Mouse (Mus musculus) frontal cortex, postnatal 14 days (tissue): Measurements from ENCODE around the gene Rabep2.
"Not testable (repeated sequence)": the region's sequence is repeated elsewhere in the genome, so short reads cannot be mapped to it uniquely, and the experiment has no call there.

Experiments
- DNase-seq, 2 experiments: peaks; one replicate each; pipeline ENCODE4 v3.0.0; 2022; ENCODE audit warnings: low spot score in 2 of 2

The Rabep2 gene

GRCm38 (mm10) chr7:126464121-126464520 lies 35.6 kb downstream of the Rabep2 start:
- no peak for DNase-seq

DNA sequence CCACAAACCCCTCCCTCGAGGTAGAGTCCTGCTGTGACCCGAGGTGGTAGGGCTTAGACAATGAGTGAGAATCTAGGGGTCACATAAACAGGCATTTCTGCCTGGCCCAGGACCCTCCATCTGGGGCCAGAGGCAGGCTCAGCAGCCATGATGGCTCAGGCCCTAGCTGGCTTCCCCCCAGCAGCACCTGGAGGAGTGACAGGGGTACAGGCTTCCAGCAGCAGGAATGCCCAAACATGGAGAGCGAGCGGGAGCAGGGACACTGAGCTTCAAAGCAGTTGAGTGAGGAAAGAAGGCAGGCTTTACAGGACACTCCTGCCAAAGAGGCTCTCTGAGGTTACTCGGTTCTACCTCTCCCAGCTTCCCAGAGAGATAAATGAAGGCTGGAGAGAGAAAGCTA lies 36.3 kb downstream of the Rabep2 start:
- no peak for DNase-seq

GRCm38 (mm10) chr7:126465246-126466030 lies 36.9 kb downstream of the Rabep2 start:
- DNase-seq: no peak

GRCm38 (mm10) chr7:126466116-126466515 lies 37.6 kb downstream of the Rabep2 start:
- no peak for DNase-seq

DNA sequence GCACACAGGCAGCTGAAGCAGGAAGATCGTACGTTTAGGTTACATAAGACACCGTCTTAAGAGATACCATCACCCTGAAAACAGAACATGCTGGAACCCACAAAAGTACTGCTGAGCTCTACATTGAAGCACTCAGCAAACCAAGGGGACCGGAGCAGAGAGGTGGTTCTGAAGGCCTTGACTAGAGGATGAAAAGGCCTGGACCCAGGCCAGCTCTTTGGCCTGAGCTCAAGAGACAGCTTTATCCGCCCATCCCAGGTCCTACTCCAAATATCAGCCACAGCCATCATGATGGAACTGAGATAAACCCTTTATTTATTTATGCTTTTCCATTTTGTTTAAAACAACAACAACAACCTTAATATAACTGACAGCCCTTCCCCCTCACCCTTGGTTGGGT lies 38.1 kb downstream of the Rabep2 start:
- no peak for DNase-seq

GRCm38 (mm10) chr7:126467271-126467670 lies 38.7 kb downstream of the Rabep2 start:
- no peak for DNase-seq

GRCm38 (mm10) chr7:126467834-126468627 lies 39.5 kb downstream of the Rabep2 start:
- DNase-seq: no peak

DNA sequence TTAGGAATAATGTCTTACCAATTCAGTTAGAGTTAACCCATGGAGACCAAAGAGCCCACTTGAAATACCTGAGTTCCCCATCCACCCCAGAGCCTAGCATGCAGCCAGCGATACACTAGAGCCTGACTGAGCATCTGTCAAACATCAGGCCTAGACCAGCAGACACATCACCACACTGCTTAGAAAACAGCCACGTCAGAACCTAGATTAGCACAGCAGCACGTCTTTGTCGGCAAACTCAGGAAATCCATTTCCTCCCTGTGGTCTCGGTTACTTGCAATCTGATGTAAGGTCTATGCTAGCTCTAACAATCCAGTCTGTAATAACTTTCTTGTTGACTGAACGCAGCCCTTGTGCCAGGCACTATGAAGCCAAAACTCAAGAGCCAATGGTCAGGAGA lies 41.5 kb downstream of the Rabep2 start:
- DNase-seq: no peak

DNA sequence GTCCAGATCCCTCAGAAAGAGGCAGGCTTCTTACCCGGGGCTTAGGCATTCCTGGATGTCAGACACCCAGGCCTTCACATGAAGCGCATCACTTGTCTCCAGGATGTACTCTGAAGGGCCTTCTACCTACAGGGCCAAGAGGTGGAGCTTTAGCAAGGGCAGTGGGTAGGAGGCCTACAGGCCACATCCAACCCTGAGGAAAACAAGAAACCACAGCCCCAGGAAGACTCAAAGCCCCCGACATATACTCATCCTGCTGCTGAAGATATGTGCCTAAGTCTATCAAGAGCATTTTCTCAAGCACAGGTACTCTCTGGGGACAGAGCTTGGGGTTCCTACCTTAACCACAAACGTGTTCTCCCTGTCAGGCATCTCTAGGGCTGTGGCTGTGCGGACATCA lies 42.8 kb downstream of the Rabep2 start:
- DNase-seq: no peak

DNA sequence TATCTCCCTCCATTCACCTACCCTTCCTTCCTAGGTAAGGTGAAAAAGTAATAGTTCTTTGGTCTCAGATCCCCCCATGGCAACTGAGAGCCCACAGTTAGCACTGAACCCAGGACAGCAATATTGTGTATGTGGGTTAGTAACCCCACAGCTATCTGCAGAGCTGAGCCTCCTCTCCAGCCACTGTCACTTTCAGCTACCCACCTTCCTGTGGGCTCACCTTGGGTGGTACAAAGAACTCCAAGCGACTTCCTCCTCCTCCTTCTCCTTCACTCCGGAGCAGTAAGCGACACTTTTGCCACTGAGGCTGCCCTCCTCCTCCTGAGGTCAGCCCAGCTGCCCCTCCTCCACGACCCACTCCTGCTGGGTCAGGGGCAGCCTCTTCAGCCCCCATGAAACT lies 43.3 kb downstream of the Rabep2 start:
- no peak for DNase-seq

GRCm38 (mm10) chr7:126472306-126472705 lies 43.7 kb downstream of the Rabep2 start:
- DNase-seq: no peak

GRCm38 (mm10) chr7:126472713-126473112 lies 44.2 kb downstream of the Rabep2 start:
- no peak for DNase-seq

GRCm38 (mm10) chr7:126473470-126474086 lies 45.0 kb downstream of the Rabep2 start:
- DNase-seq: no peak

DNA sequence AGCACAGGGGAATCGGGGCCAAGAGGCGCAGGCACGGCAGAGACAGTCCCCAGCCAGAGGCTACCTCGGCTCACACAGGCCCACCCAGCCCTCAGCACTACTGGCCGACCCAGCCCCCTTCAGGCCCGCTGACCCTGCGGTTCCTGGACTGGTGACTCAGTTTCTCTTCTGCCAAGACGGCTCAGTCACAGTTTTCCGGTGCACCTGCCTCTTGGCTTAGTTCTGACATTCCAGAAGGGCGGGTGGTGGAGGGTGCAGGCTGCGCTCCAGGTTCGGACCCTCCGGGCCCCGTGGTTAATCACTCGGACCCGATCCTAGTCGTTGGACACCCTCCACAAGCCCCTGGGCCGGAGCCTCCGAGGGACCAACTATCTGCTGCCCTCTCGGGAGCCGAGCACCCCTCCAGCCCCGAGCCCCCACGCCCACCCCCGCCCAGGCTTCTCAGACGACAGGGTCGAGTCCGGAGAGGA lies 46.0 kb downstream of the Rabep2 start:
- DNase-seq: peak in 1 of 2 experiments; percentile 38

DNA sequence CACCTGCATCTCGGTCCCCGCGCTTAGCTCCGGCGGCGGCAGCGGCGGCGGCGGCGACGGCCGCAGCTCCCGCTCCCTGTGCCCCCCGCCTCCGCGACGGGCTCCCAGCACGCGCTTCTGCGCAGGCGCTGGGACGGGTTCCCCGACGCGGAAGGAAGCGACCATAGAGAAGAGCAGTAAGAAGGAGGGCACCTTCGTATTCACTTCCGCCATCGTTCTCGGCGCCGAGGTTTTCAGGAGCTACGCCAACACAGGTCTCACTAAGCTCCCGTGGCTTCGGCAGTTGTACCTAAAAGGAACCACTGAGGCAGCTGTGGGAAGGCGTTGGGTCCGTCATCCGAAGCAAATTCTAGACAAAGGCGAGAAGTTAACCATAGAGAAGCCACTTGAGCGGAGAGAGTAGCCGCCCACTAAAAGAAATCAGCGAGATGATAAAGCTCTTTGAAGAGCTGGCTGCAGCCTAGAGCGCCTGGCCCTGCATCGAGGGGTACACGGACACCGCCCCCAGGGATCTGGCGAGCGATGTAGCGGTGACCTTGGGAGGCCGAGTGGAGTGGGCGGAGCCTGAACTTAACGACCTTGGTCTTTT lies 46.5 kb downstream of the Rabep2 start, which contains the start of gene Sh2b1:
Sh2b1 (minus strand) TSS at position 432 of the 589 bp plus-strand sequence.
- peak; percentile 78 to 86 for DNase-seq

DNA sequence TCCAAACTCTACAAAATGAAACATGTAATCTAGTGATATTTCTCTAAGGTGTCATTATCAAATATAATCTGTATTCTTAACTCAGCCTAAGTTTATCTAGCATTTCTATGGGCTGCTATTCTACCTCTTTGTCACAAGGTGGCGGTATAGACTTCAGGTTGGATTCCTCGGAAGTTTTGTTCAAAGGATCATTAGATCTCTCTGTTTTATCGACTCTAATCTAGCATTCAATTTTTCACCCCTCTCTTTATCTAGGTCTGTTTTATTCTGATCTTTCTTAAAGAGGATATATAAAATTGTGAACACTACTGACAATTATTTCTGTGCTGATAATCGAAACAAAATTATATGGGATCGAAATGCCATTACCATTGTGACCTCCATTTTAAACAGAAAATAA lies 53.1 kb downstream of the Rabep2 start:
- DNase-seq: no peak

DNA sequence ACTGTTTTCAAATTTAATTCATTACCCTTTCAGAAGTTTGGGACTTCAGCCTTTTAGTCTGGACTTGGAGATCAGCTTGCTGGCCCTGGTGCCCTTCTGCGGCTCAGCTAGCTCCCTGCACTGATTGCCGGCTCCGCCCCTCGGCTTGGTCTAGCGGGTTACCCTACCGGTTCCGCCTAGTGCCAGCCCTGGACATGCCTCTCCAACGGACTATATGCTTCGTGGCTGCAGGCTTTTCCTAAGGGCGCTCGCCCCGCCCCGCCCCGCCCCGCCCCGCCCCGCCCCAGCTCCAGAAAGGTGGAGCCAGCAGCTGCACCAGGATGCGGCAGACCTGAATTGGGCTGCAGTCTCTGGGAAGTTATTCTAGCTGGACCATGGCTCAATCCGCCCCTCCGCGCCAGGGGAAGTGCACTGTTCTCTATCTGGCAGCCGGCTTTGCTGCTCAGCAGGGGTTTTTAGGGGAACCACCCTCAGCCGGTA lies 53.9 kb downstream of the Rabep2 start:
- peak; percentile 40 to 42 for DNase-seq

DNA sequence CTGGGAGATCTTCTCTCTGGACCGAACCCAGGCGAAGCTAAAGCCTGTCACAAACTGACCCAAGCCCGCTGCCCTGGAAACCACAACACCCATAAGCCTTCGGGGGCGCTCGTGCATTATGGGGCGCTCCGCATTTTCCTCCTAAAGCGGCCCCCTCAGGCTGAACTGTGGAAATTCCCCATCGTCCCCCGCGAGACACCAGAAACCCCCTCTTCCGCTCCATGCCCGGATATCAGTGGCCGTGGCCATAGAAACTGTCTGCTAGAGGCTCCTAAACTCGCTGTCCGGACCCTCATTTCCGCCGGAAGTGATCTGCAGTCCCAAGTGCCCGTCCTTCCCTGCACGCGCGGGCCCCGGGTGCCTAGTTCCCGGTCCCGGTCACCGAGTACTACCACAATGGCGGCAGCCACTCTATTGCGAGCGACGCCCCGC lies 58.5 kb downstream of the Rabep2 start, which contains the start of gene Tufm:
Tufm (plus strand) TSS at position 310 of the 432 bp plus-strand sequence.
- peak; percentile 95 to 96 for DNase-seq

DNA sequence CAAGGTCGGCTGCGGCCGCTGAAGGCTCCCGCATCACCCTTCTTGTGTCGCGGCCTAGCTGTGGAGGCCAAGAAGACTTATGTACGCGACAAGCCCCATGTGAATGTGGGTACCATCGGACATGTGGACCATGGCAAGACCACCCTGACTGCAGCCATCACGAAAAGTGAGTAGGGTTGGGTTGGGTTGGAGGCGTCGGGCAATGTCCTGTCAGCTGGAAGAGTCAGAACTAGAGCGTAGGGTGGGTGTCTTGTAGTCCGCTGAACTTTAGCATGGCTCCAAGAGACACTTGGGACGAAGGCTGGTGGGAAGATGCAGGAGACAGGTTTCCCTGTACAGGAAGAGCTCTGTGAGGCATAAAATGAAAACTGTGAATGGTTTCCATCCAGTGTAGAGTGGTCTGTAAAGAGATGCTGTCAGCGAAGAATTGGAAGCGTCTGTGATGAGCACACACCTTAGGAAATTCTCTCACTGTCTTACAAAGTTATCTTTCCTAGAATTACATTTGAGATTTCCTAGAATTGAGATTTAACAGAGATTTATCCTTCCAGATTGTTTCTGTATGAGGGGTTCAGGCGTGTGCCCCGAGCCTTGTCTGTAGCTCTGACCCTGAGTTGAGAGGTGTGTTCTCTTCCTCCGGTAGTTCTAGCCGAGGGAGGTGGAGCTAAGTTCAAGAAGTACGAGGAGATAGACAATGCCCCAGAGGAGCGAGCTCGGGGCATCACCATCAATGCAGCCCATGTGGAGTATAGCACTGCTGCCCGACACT lies 59.2 kb downstream of the Rabep2 start:
- DNase-seq: not testable (repeated sequence)

GRCm38 (mm10) chr7:126491005-126491404 lies 62.4 kb downstream of the Rabep2 start:
- no peak for DNase-seq

DNA sequence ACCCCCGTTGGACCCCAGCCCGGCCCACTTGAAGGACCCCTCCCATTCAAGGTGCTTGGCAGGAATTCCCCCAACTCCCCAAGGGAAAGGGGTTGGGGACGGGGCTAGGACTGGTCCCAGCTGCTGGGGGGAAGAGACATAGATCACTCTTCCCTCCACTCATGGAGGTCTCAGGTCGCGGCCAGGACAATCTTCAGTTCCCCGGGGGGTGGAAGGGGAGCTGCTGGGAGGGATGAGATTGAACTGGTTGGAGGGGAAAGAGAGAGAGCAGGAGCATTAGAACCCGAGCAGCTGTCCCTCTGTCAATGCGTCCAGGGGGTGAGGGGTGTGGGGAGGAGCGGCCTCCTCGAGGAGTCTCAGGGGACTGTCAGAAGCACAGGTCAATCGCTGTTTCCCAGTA lies 63.4 kb downstream of the Rabep2 start:
- DNase-seq: no peak
